Mouse (Mus musculus): Measurements from ENCODE around the gene Armt1. TPM values are rescaled to one million over a fixed set of nuclear protein-coding genes. Genes with fewer than 3 reads are reported as not detected.
A peak's percentile ranks its signal among the peaks of the same experiment; 100 is the strongest.

Armt1 gene
- total RNA-seq (2017) = 24.9 and 40.4 TPM in 2 replicates

GRCm38 (mm10) chr10:4432123-4432931 lies at the start of gene Armt1, which contains the start of gene Rmnd1:
Gene Armt1 (plus strand): TSS chr10:4432467.
Gene Rmnd1 (minus strand): TSS chr10:4432388.
- ATAC-seq (ENCODE audit: extremely low read depth, insufficient number of reproducible peaks, low FRiP score, poor library complexity, severe bottlenecking) = peak; percentile 84

GRCm38 (mm10) chr10:4384244-4384643 lies 48.0 kb upstream of the Armt1 start:
- ATAC-seq (ENCODE audit: extremely low read depth, insufficient number of reproducible peaks, low FRiP score, poor library complexity, severe bottlenecking) = no peak

GRCm38 (mm10) chr10:4386609-4387591 lies 45.4 kb upstream of the Armt1 start:
- ATAC-seq (ENCODE audit: extremely low read depth, insufficient number of reproducible peaks, low FRiP score, poor library complexity, severe bottlenecking) = peak; percentile 75

GRCm38 (mm10) chr10:4387701-4388383 lies 44.4 kb upstream of the Armt1 start, which contains the start of gene Zbtb2:
Gene Zbtb2 (minus strand): TSS chr10:4388108.
- 0 out of 2 replicates have a peak, but pooled peaks have one; percentile 1 for ATAC-seq (ENCODE audit: extremely low read depth, insufficient number of reproducible peaks, low FRiP score, poor library complexity, severe bottlenecking)

- no peak for ATAC-seq (ENCODE audit: extremely low read depth, insufficient number of reproducible peaks, low FRiP score, poor library complexity, severe bottlenecking)
These were observed 43.9 kb upstream of the Armt1 start for GRCm38 (mm10) chr10:4388384-4388745.

- ATAC-seq (ENCODE audit: extremely low read depth, insufficient number of reproducible peaks, low FRiP score, poor library complexity, severe bottlenecking) = no peak
These were observed 43.2 kb upstream of the Armt1 start for GRCm38 (mm10) chr10:4389036-4389435.

- no peak for ATAC-seq (ENCODE audit: extremely low read depth, insufficient number of reproducible peaks, low FRiP score, poor library complexity, severe bottlenecking)
These were observed 42.7 kb upstream of the Armt1 start for GRCm38 (mm10) chr10:4389461-4390112.

GRCm38 (mm10) chr10:4390550-4390949 lies 41.7 kb upstream of the Armt1 start:
- no peak for ATAC-seq (ENCODE audit: extremely low read depth, insufficient number of reproducible peaks, low FRiP score, poor library complexity, severe bottlenecking)

- no peak for ATAC-seq (ENCODE audit: extremely low read depth, insufficient number of reproducible peaks, low FRiP score, poor library complexity, severe bottlenecking)
These were observed 41.2 kb upstream of the Armt1 start for GRCm38 (mm10) chr10:4391076-4391475.

- ATAC-seq (ENCODE audit: extremely low read depth, insufficient number of reproducible peaks, low FRiP score, poor library complexity, severe bottlenecking) = peak; percentile 51; the same call in 1 of the 2 replicates
These were observed 40.4 kb upstream of the Armt1 start for GRCm38 (mm10) chr10:4391851-4392250.

GRCm38 (mm10) chr10:4395321-4395720 lies 36.9 kb upstream of the Armt1 start:
- no peak for ATAC-seq (ENCODE audit: extremely low read depth, insufficient number of reproducible peaks, low FRiP score, poor library complexity, severe bottlenecking)

GRCm38 (mm10) chr10:4398058-4398457 lies 34.2 kb upstream of the Armt1 start:
- ATAC-seq (ENCODE audit: extremely low read depth, insufficient number of reproducible peaks, low FRiP score, poor library complexity, severe bottlenecking) = no peak

GRCm38 (mm10) chr10:4404895-4405491 lies 27.3 kb upstream of the Armt1 start:
- ATAC-seq (ENCODE audit: extremely low read depth, insufficient number of reproducible peaks, low FRiP score, poor library complexity, severe bottlenecking) = peak; percentile 68; the same call in 1 of the 2 replicates

- ATAC-seq (ENCODE audit: extremely low read depth, insufficient number of reproducible peaks, low FRiP score, poor library complexity, severe bottlenecking) = no peak
These were observed 26.8 kb upstream of the Armt1 start for GRCm38 (mm10) chr10:4405511-4405910.

GRCm38 (mm10) chr10:4407191-4407590 lies 25.1 kb upstream of the Armt1 start:
- no peak for ATAC-seq (ENCODE audit: extremely low read depth, insufficient number of reproducible peaks, low FRiP score, poor library complexity, severe bottlenecking)

- peak; percentile 54; the same call in 1 of the 2 replicates for ATAC-seq (ENCODE audit: extremely low read depth, insufficient number of reproducible peaks, low FRiP score, poor library complexity, severe bottlenecking)
These were observed 7.0 kb upstream of the Armt1 start for GRCm38 (mm10) chr10:4425245-4425644.

GRCm38 (mm10) chr10:4430399-4430798 lies 1.9 kb upstream of the Armt1 start:
- ATAC-seq (ENCODE audit: extremely low read depth, insufficient number of reproducible peaks, low FRiP score, poor library complexity, severe bottlenecking) = no peak; the same call in 1 of the 2 replicates

- no peak for ATAC-seq (ENCODE audit: extremely low read depth, insufficient number of reproducible peaks, low FRiP score, poor library complexity, severe bottlenecking)
These were observed 1.4 kb upstream of the Armt1 start for GRCm38 (mm10) chr10:4430826-4431225.
